Mouse (Mus musculus) MEL (cell line): Measurements from ENCODE around the gene Utf1. TPM values are rescaled to one million over a fixed set of nuclear protein-coding genes. Genes with fewer than 3 reads are reported as not detected.
A peak's percentile ranks its signal among the peaks of the same experiment; 100 is the strongest.

Source experiments
- DNase-seq: peaks from one replicate; pipeline ENCODE4 v3.0.0; 2011; ENCODE audit warnings: low read depth, low spot score
- H3K27ac ChIP-seq: 2 replicates; pipeline ENCODE4 v1.5.1; 2012; ENCODE audit warnings: low read depth, mild to moderate bottlenecking, control low read depth, low read length, moderate library complexity; ENCODE audit not compliant: control insufficient read depth
- H3K27me3 ChIP-seq, 2 experiments: fragments of 150-350 bp in 1 of 2; sonication (generic) in 1 of 2; 2 replicates each; pipeline ENCODE4 v1.6.1; 2012; ENCODE audit warnings: low read length in 2 of 2, mild to moderate bottlenecking in 2 of 2, improper control_type of control experiment in 1 of 2, moderate library complexity in 1 of 2; ENCODE audit not compliant: insufficient read depth in 2 of 2, control insufficient read depth in 1 of 2
- H3K36me3 ChIP-seq, 2 experiments: 2 replicates each; pipeline ENCODE4 v1.6.1; 2012 to 2014; ENCODE audit warnings: low read length in 2 of 2, improper control_type of control experiment in 1 of 2, inconsistent platforms in 1 of 2, mild to moderate bottlenecking in 1 of 2; ENCODE audit not compliant: insufficient read depth in 2 of 2, control insufficient read depth in 1 of 2
- H3K4me1 ChIP-seq, 2 experiments: fragments of 150-350 bp in 1 of 2; sonication (generic) in 1 of 2; 2 replicates each; pipeline ENCODE4 v1.6.1; 2012; ENCODE audit warnings: low read length in 2 of 2, improper control_type of control experiment in 1 of 2, mild to moderate bottlenecking in 1 of 2; ENCODE audit not compliant: insufficient read depth in 2 of 2, control insufficient read depth in 1 of 2
- H3K4me3 ChIP-seq, 2 experiments: fragments of 150-350 bp in 1 of 2; sonication (generic) in 1 of 2; 2 replicates each; pipeline ENCODE4 v1.5.1; 2012; ENCODE audit warnings: low read depth in 2 of 2, low read length in 2 of 2, mild to moderate bottlenecking in 2 of 2, moderate library complexity in 2 of 2, control low read depth in 1 of 2, improper control_type of control experiment in 1 of 2; ENCODE audit not compliant: control insufficient read depth in 1 of 2, insufficient read depth in 1 of 2
- H3K79me2 ChIP-seq: 2 replicates; pipeline ENCODE4 v1.6.1; 2012; ENCODE audit warnings: mild to moderate bottlenecking, low read length, moderate library complexity; ENCODE audit not compliant: control insufficient read depth, poor library complexity, insufficient read depth
- H3K9ac ChIP-seq: 2 replicates; pipeline ENCODE4 v1.6.1; 2012; ENCODE audit warnings: low read depth, mild to moderate bottlenecking, control low read depth, low read length, moderate library complexity; ENCODE audit not compliant: control insufficient read depth, poor library complexity, severe bottlenecking
- H3K9me3 ChIP-seq: fragments of 150-350 bp; sonication (generic); replicated peaks from 2 replicates; pipeline ENCODE4 v1.6.1; 2012; ENCODE audit warnings: mild to moderate bottlenecking, low read length, improper control_type of control experiment, moderate library complexity; ENCODE audit not compliant: insufficient read depth
- BHLHE40 ChIP-seq: IDR thresholded peaks from 2 replicates; pipeline ENCODE4 v1.6.1; 2012; ENCODE audit warnings: low read depth, mild to moderate bottlenecking, inconsistent platforms, low read length, improper control_type of control experiment, borderline replicate concordance
- CHD1 ChIP-seq: IDR thresholded peaks from 2 replicates; pipeline ENCODE4 v1.6.1; 2012; ENCODE audit warnings: low read depth, mild to moderate bottlenecking, inconsistent platforms, low read length, improper control_type of control experiment
- CHD2 ChIP-seq: IDR thresholded peaks from 2 replicates; pipeline ENCODE4 v1.6.1; 2011; ENCODE audit warnings: low read length, improper control_type of control experiment
- CTCF ChIP-seq, 3 experiments: IDR thresholded peaks in 2 of 3; conservative IDR thresholded peaks in 1 of 3; 2 replicates each; pipeline ENCODE4 v1.5.1; 2011 to 2012; ENCODE audit warnings: low read length in 3 of 3, low read depth in 2 of 3, mild to moderate bottlenecking in 2 of 3, improper control_type of control experiment in 1 of 3, inconsistent platforms in 1 of 3, mixed read lengths in 1 of 3, moderate library complexity in 1 of 3; ENCODE audit not compliant: control insufficient read depth in 1 of 3, insufficient read depth in 1 of 3, poor library complexity in 1 of 3, severe bottlenecking in 1 of 3
- ELF1 ChIP-seq: IDR thresholded peaks from 2 replicates; pipeline ENCODE4 v1.6.1; 2014; ENCODE audit warnings: low read depth, mild to moderate bottlenecking, inconsistent platforms, low read length, improper control_type of control experiment, moderate library complexity
- EP300 ChIP-seq, 2 experiments: IDR thresholded peaks; 2 replicates each; pipeline ENCODE4 v1.6.1; 2011; ENCODE audit warnings: improper control_type of control experiment in 2 of 2, low read length in 2 of 2, low read depth in 1 of 2, mild to moderate bottlenecking in 1 of 2
- ETS1 ChIP-seq: IDR thresholded peaks from 2 replicates; pipeline ENCODE4 v1.6.1; 2012; ENCODE audit warnings: low read depth, mild to moderate bottlenecking, inconsistent platforms, low read length, improper control_type of control experiment, moderate library complexity
- GABPA ChIP-seq: IDR thresholded peaks from 2 replicates; pipeline ENCODE4 v1.6.1; 2012; ENCODE audit warnings: low read depth, mild to moderate bottlenecking, inconsistent platforms, low read length, improper control_type of control experiment, moderate library complexity
- GATA1 ChIP-seq: IDR thresholded peaks from 2 replicates; pipeline ENCODE4 v1.6.1; 2011; ENCODE audit warnings: low read depth, low read length, improper control_type of control experiment
- HCFC1 ChIP-seq: IDR thresholded peaks from 2 replicates; pipeline ENCODE4 v1.6.1; 2012; ENCODE audit warnings: low read depth, mild to moderate bottlenecking, inconsistent platforms, low read length, improper control_type of control experiment, moderate library complexity
- JUND ChIP-seq: IDR thresholded peaks from 2 replicates; pipeline ENCODE4 v1.6.1; 2011; ENCODE audit warnings: low read depth, mild to moderate bottlenecking, improper control_type of control experiment, low read length
- KAT2A ChIP-seq: conservative IDR thresholded peaks from 2 replicates; pipeline ENCODE4 v1.6.1; 2012; ENCODE audit warnings: low read depth, low read length, improper control_type of control experiment, inconsistent platforms
- MAFK ChIP-seq: IDR thresholded peaks from 2 replicates; pipeline ENCODE4 v1.6.1; 2011; ENCODE audit warnings: low read depth, mild to moderate bottlenecking, low read length, improper control_type of control experiment, borderline replicate concordance
- MAX ChIP-seq: IDR thresholded peaks from 2 replicates; pipeline ENCODE4 v1.6.1; 2011; ENCODE audit warnings: low read length, improper control_type of control experiment
- MAZ ChIP-seq: IDR thresholded peaks from 2 replicates; pipeline ENCODE4 v1.6.1; 2012; ENCODE audit warnings: low read depth, mild to moderate bottlenecking, inconsistent platforms, low read length, improper control_type of control experiment
- MEF2A ChIP-seq: IDR thresholded peaks from 2 replicates; pipeline ENCODE4 v1.6.1; 2014; ENCODE audit warnings: low read depth, mild to moderate bottlenecking, inconsistent platforms, low read length, improper control_type of control experiment; ENCODE audit not compliant: poor library complexity, insufficient replicate concordance, severe bottlenecking; ENCODE audit errors: extremely low read depth
- MXI1 ChIP-seq: IDR thresholded peaks from 2 replicates; pipeline ENCODE4 v1.6.1; 2011; ENCODE audit warnings: mild to moderate bottlenecking, low read depth, low read length, improper control_type of control experiment
- MYB ChIP-seq: IDR thresholded peaks from 2 replicates; pipeline ENCODE4 v1.6.1; 2011; ENCODE audit warnings: mild to moderate bottlenecking, low read depth, low read length, improper control_type of control experiment
- MYC ChIP-seq: IDR thresholded peaks from 2 replicates; pipeline ENCODE4 v1.6.1; 2011; ENCODE audit warnings: low read depth, mild to moderate bottlenecking, low read length, improper control_type of control experiment, moderate library complexity
- NELFE ChIP-seq: IDR thresholded peaks from 2 replicates; pipeline ENCODE4 v1.6.1; 2011; ENCODE audit warnings: low read depth, low read length, improper control_type of control experiment
- NRF1 ChIP-seq: IDR thresholded peaks from 2 replicates; pipeline ENCODE4 v1.6.1; 2014; ENCODE audit warnings: low read depth, mild to moderate bottlenecking, inconsistent platforms, low read length, improper control_type of control experiment, moderate library complexity; ENCODE audit not compliant: poor library complexity, insufficient read depth, severe bottlenecking
- RAD21 ChIP-seq: IDR thresholded peaks from 2 replicates; pipeline ENCODE4 v1.6.1; 2011; ENCODE audit warnings: mild to moderate bottlenecking, low read depth, low read length, improper control_type of control experiment
- RCOR1 ChIP-seq: IDR thresholded peaks from 2 replicates; pipeline ENCODE4 v1.6.1; 2012; ENCODE audit warnings: low read depth, mild to moderate bottlenecking, inconsistent platforms, low read length, improper control_type of control experiment
- SIN3A ChIP-seq: IDR thresholded peaks from 2 replicates; pipeline ENCODE4 v1.6.1; 2012; ENCODE audit warnings: low read length, improper control_type of control experiment, inconsistent platforms
- SMC3 ChIP-seq: IDR thresholded peaks from 2 replicates; pipeline ENCODE4 v1.6.1; 2011; ENCODE audit warnings: low read depth, low read length, improper control_type of control experiment
- TBP ChIP-seq: IDR thresholded peaks from 2 replicates; pipeline ENCODE4 v1.8.0; 2011; ENCODE audit warnings: low read depth, low read length, improper control_type of control experiment
- UBTF ChIP-seq: IDR thresholded peaks from 2 replicates; pipeline ENCODE4 v1.6.1; 2012; ENCODE audit warnings: low read depth, mild to moderate bottlenecking, inconsistent platforms, low read length, improper control_type of control experiment, moderate library complexity, borderline replicate concordance; ENCODE audit not compliant: insufficient read depth
- USF2 ChIP-seq, 2 experiments: IDR thresholded peaks; 2 replicates each; pipeline ENCODE4 v1.6.1; 2011 to 2012; ENCODE audit warnings: improper control_type of control experiment in 2 of 2, low read length in 2 of 2, borderline replicate concordance in 1 of 2, inconsistent platforms in 1 of 2, low read depth in 1 of 2, mild to moderate bottlenecking in 1 of 2; ENCODE audit not compliant: insufficient read depth in 1 of 2
- ZC3H11A ChIP-seq: IDR thresholded peaks from 2 replicates; pipeline ENCODE4 v1.6.1; 2012; ENCODE audit warnings: low read depth, mild to moderate bottlenecking, inconsistent platforms, low read length, improper control_type of control experiment
- ZKSCAN1 ChIP-seq: IDR thresholded peaks from 2 replicates; pipeline ENCODE4 v1.6.1; 2012; ENCODE audit warnings: low read depth, mild to moderate bottlenecking, inconsistent platforms, low read length, improper control_type of control experiment, moderate library complexity
- ZMIZ1 ChIP-seq: IDR thresholded peaks from 2 replicates; pipeline ENCODE4 v1.6.1; 2012; ENCODE audit warnings: low read depth, mild to moderate bottlenecking, inconsistent platforms, low read length, improper control_type of control experiment, moderate library complexity
- polyA plus RNA-seq, 2 experiments: library from polyadenylated mRNA; stranded (reverse) in 1 of 2; unstranded in 1 of 2; fragments of >175 nt in 1 of 2; fragments of >200 nt in 1 of 2; gene quantifications; 2 replicates each; pipeline versions ENCODE4 v1.2.1 to v1.2.4; 2012; ENCODE audit warnings: low replicate concordance in 2 of 2, low read depth in 1 of 2; ENCODE audit not compliant: insufficient read length in 2 of 2, insufficient read depth in 1 of 2, missing spikeins in 1 of 2
- total RNA-seq: library from RNA; depleted of rRNA; stranded (reverse); fragments of 300-350 nt; gene quantifications from 2 replicates; pipeline ENCODE4 v1.2.3, GENCODE M21; 2012

Gene Utf1
- total and polyA plus RNA-seq, 3 experiments = not detected

DNA sequence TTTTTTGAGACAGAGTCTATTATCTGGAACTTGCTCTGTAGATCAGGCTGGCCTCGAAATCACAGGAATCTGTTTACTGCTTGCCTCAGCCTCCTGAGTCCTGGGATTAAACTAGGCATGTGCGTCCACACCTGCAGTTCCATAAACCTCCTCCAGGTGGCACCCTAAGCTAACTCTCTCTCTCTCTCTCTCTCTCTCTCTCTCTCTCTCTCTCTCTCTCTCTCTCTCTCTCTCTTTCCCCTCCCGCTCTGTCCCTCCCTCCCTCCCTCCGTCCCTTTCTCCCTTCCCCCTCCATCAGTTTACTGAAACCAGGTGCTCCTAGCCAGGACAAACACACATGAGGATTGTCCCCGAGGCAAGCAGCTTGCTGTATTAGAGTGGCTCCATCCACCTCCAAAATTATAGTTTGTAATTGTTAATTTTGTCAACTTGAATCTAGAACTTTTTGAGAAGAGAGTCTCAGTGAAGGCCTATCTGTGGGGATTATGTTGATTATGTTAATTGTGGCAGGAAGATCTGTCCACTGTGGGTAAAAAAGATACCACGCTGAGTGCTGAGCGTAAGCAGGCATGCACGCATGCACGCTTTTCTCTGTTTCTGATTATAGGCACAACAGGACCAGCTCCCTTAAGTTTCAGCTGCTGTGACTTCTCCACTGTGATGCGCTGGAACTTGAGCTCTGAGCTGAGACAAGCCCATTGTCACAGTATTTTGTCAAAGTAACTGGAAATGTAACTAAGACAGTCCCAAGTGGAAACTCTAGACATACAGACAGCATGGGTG is 25.9 kb downstream of the Utf1 start:
- H3K79me2 ChIP-seq = no peaks in the 10 kb centered on the region
- H3K27ac ChIP-seq = no peak overlapping the region
- no peaks in the 10 kb centered on the region for H3K9me3 ChIP-seq
- peak overlapping the region; percentile 45; the same call in 1 of the 2 replicates for H3K9ac ChIP-seq
- DNase-seq = peak; percentile 88
- peaks cover 0 to 25% of the 10 kb centered on the region in 2 experiments; a peak in 3 of 4 replicates for H3K4me1 ChIP-seq
- peak overlapping the region in 1 of 2 experiments; percentile 11; a peak in 1 of 4 replicates for H3K4me3 ChIP-seq
- peaks cover 0 to 14% of the 10 kb centered on the region in 2 experiments; a peak in 2 of 4 replicates for H3K36me3 ChIP-seq
- no peaks in the 10 kb centered on the region for H3K27me3 ChIP-seq
- TF ChIP-seq CTCF (IDR thresholded peaks at IDR 0.05 in 2 of 3, conservative IDR thresholded peaks at IDR 0.05 in 1 of 3; ENCODE audit: control insufficient read depth in 1 of 3, insufficient read depth in 1 of 3, low read depth in 2 of 3, low read length in 3 of 3, poor library complexity in 1 of 3, severe bottlenecking in 1 of 3) = peak; percentile 75 to 82 (median 81)
- TF ChIP-seq KAT2A = no peak
- no peak for TF ChIP-seq ELF1
- no peak for TF ChIP-seq MAX
- no peak for TF ChIP-seq GABPA
- TF ChIP-seq RCOR1 = no peak
- no peak for TF ChIP-seq MXI1
- 0 out of 2 replicates have a peak, but pooled peaks have one; percentile 40 for TF ChIP-seq MYC
- TF ChIP-seq MAZ = peak; percentile 85; the same call in 1 of the 2 replicates
- TF ChIP-seq NRF1 = no peak
- TF ChIP-seq SIN3A = 0 out of 2 replicates have a peak, but pooled peaks have one; percentile 20
- no peak for TF ChIP-seq BHLHE40
- no peak for TF ChIP-seq UBTF
- no peak for TF ChIP-seq MEF2A
- no peak for TF ChIP-seq EP300 (IDR thresholded peaks at IDR 0.05; ENCODE audit: low read depth in 1 of 2, low read length in 2 of 2)
- no peak for TF ChIP-seq ZMIZ1
- TF ChIP-seq SMC3 = peak; percentile 82
- peak; percentile 80 for TF ChIP-seq RAD21
- no peak for TF ChIP-seq NELFE
- 0 out of 2 replicates have a peak, but pooled peaks have one; percentile 14 for TF ChIP-seq TBP
- no peak for TF ChIP-seq GATA1
- no peak for TF ChIP-seq USF2 (IDR thresholded peaks at IDR 0.05; ENCODE audit: borderline replicate concordance in 1 of 2, insufficient read depth in 1 of 2, low read depth in 1 of 2, low read length in 2 of 2)
- no peak for TF ChIP-seq MYB
- TF ChIP-seq ZKSCAN1 = no peak
- TF ChIP-seq ZC3H11A = peak; percentile 74
- TF ChIP-seq HCFC1 = 0 out of 2 replicates have a peak, but pooled peaks have one; percentile 36
- no peak for TF ChIP-seq CHD2
- no peak for TF ChIP-seq ETS1
- TF ChIP-seq CHD1 = no peak
- TF ChIP-seq MAFK = no peak
- peak; percentile 100 for TF ChIP-seq JUND
